Mouse (Mus musculus): ENCODE results near the gene Gcc2. TPM values are rescaled to one million over a fixed set of nuclear protein-coding genes. Genes with fewer than 3 reads are reported as not detected.
A peak's percentile ranks its signal among the peaks of the same experiment; 100 is the strongest.
"Not testable (repeated sequence)": the region's sequence is repeated elsewhere in the genome, so short reads cannot be mapped to it uniquely, and the experiment has no call there.

Gene Gcc2
- polyA plus RNA-seq, 1 experiment from 2014 or later, result 45.9 TPM

GRCm38 (mm10) chr10:58233054-58233739 lies 22.1 kb upstream of the Gcc2 start:
- not testable (repeated sequence) for H3K36me3 ChIP-seq (replicated peaks; ENCODE audit: control insufficient read depth, insufficient read depth, low read depth, low read length); DNase-seq (ENCODE audit: low spot score); H3K4me2 ChIP-seq (ENCODE audit: low read depth, low read length); H3K27ac ChIP-seq (replicated peaks; ENCODE audit: low read depth, low read length); H3K4me3 ChIP-seq (ENCODE audit: low read depth, low read length); H3K9ac ChIP-seq (replicated peaks; ENCODE audit: low read length); H3K27me3 ChIP-seq (ENCODE audit: control insufficient read depth, insufficient read depth, low read length); H3K4me1 ChIP-seq (ENCODE audit: control insufficient read depth, insufficient read depth, low read length)
- H3K9me3 ChIP-seq (replicated peaks; ENCODE audit: control insufficient read depth, low read length), result peaks cover 12% of the 10 kb centered on the region
- peak; percentile 41 for ATAC-seq (replicated peaks; ENCODE audit: insufficient number of reproducible peaks, low FRiP score, low TSS enrichment, low read depth)
- 78% methylated on average over 9 of the region's 10 CpGs for WGBS

- not testable (repeated sequence) for H3K27me3 ChIP-seq (ENCODE audit: control insufficient read depth, insufficient read depth, low read length); H3K27ac ChIP-seq (replicated peaks; ENCODE audit: low read depth, low read length); ATAC-seq (replicated peaks; ENCODE audit: insufficient number of reproducible peaks, low FRiP score, low TSS enrichment, low read depth); H3K9ac ChIP-seq (replicated peaks; ENCODE audit: low read length); H3K4me2 ChIP-seq (ENCODE audit: low read depth, low read length); H3K36me3 ChIP-seq (replicated peaks; ENCODE audit: control insufficient read depth, insufficient read depth, low read depth, low read length); H3K4me3 ChIP-seq (ENCODE audit: low read depth, low read length); DNase-seq (ENCODE audit: low spot score); H3K4me1 ChIP-seq (ENCODE audit: control insufficient read depth, insufficient read depth, low read length)
- peaks cover 12% of the 10 kb centered on the region for H3K9me3 ChIP-seq (replicated peaks; ENCODE audit: control insufficient read depth, low read length)
These were observed 21.6 kb upstream of the Gcc2 start for GRCm38 (mm10) chr10:58233740-58234121.

GRCm38 (mm10) chr10:58234985-58235384 lies 20.3 kb upstream of the Gcc2 start:
- H3K4me3 ChIP-seq (ENCODE audit: low read depth, low read length); H3K4me2 ChIP-seq (ENCODE audit: low read depth, low read length); H3K27me3 ChIP-seq (ENCODE audit: control insufficient read depth, insufficient read depth, low read length); DNase-seq (ENCODE audit: low spot score); H3K4me1 ChIP-seq (ENCODE audit: control insufficient read depth, insufficient read depth, low read length); H3K27ac ChIP-seq (replicated peaks; ENCODE audit: low read depth, low read length); H3K36me3 ChIP-seq (replicated peaks; ENCODE audit: control insufficient read depth, insufficient read depth, low read depth, low read length); H3K9ac ChIP-seq (replicated peaks; ENCODE audit: low read length); ATAC-seq (replicated peaks; ENCODE audit: insufficient number of reproducible peaks, low FRiP score, low TSS enrichment, low read depth): not testable (repeated sequence)
- 78% methylated on average over 4 of the region's 4 CpGs for WGBS
- peaks cover 16% of the 10 kb centered on the region for H3K9me3 ChIP-seq (replicated peaks; ENCODE audit: control insufficient read depth, low read length)

- H3K9me3 ChIP-seq (replicated peaks; ENCODE audit: control insufficient read depth, low read length), result peaks cover 11% of the 10 kb centered on the region
- DNase-seq (ENCODE audit: low spot score), result no peak
- 91% methylated on average over 10 of the region's 10 CpGs for WGBS
These were observed 18.7 kb upstream of the Gcc2 start, which contains the start of gene Gm4981 for GRCm38 (mm10) chr10:58236613-58237012. TSS of gene Gm4981 (minus strand) at chr10:58236701.

GRCm38 (mm10) chr10:58238984-58239740 lies 16.1 kb upstream of the Gcc2 start:
- H3K9ac ChIP-seq (replicated peaks; ENCODE audit: low read length); H3K4me1 ChIP-seq (ENCODE audit: control insufficient read depth, insufficient read depth, low read length); H3K4me3 ChIP-seq (ENCODE audit: low read depth, low read length); H3K9me3 ChIP-seq (replicated peaks; ENCODE audit: control insufficient read depth, low read length); H3K4me2 ChIP-seq (ENCODE audit: low read depth, low read length); H3K27me3 ChIP-seq (ENCODE audit: control insufficient read depth, insufficient read depth, low read length); H3K27ac ChIP-seq (replicated peaks; ENCODE audit: low read depth, low read length); H3K36me3 ChIP-seq (replicated peaks; ENCODE audit: control insufficient read depth, insufficient read depth, low read depth, low read length): not testable (repeated sequence)
- peak; percentile 13 for DNase-seq (ENCODE audit: low spot score)
- ATAC-seq (replicated peaks; ENCODE audit: insufficient number of reproducible peaks, low FRiP score, low TSS enrichment, low read depth), result peak; percentile 88
- 81% methylated on average over 8 of the region's 8 CpGs for WGBS

More at GRCm38 (mm10) chr10:58236613-58237012, 18.7 kb upstream of the Gcc2 start, which contains the start of gene Gm4981:
- no peak within 1 kb of the TSS for H3K9ac ChIP-seq (replicated peaks; ENCODE audit: low read length)
- no peak for ATAC-seq (replicated peaks; ENCODE audit: insufficient number of reproducible peaks, low FRiP score, low TSS enrichment, low read depth)
- no peak within 1 kb of the TSS for H3K27ac ChIP-seq (replicated peaks; ENCODE audit: low read depth, low read length)
- no peaks in the 10 kb centered on the region for H3K4me1 ChIP-seq (ENCODE audit: control insufficient read depth, insufficient read depth, low read length)
- no peaks in the 10 kb centered on the region for H3K27me3 ChIP-seq (ENCODE audit: control insufficient read depth, insufficient read depth, low read length)
- H3K36me3 ChIP-seq (replicated peaks; ENCODE audit: control insufficient read depth, insufficient read depth, low read depth, low read length), result no peaks in the 10 kb centered on the region
- no peak within 1 kb of the TSS for H3K4me3 ChIP-seq (ENCODE audit: low read depth, low read length)
- no peak within 1 kb of the TSS for H3K4me2 ChIP-seq (ENCODE audit: low read depth, low read length)

- no peak for ATAC-seq (replicated peaks; ENCODE audit: insufficient number of reproducible peaks, low FRiP score, low TSS enrichment, low read depth)
- Histone ChIP-seq H3K4me1 (ENCODE audit: control insufficient read depth, insufficient read depth, low read length) (no peaks in the 10 kb centered on the region), H3K36me3 (replicated peaks; ENCODE audit: control insufficient read depth, insufficient read depth, low read depth, low read length) (no peaks in the 10 kb centered on the region), H3K27me3 (ENCODE audit: control insufficient read depth, insufficient read depth, low read length) (no peaks in the 10 kb centered on the region), H3K4me3 (ENCODE audit: low read depth, low read length) (no peak overlapping the region), H3K4me2 (ENCODE audit: low read depth, low read length) (no peak overlapping the region), H3K9me3 (replicated peaks; ENCODE audit: control insufficient read depth, low read length) (no peaks in the 10 kb centered on the region), H3K27ac (replicated peaks; ENCODE audit: low read depth, low read length) (no peak overlapping the region), H3K9ac (replicated peaks; ENCODE audit: low read length) (no peak overlapping the region)
- 29% methylated on average over 1 of the region's 1 CpGs for WGBS
- DNase-seq (ENCODE audit: low spot score), result no peak
These were observed 5.8 kb upstream of the Gcc2 start for GRCm38 (mm10) chr10:58249535-58249934.

- no peak for DNase-seq (ENCODE audit: low spot score)
- ATAC-seq (replicated peaks; ENCODE audit: insufficient number of reproducible peaks, low FRiP score, low TSS enrichment, low read depth), result peak; percentile 21; the same call in 1 of the 2 replicates
- no peak overlapping the region for H3K27ac ChIP-seq (replicated peaks; ENCODE audit: low read depth, low read length)
- 44% methylated on average over 6 of the region's 6 CpGs for WGBS
- peak overlapping the region; percentile 42 for H3K4me2 ChIP-seq (ENCODE audit: low read depth, low read length)
- H3K4me3 ChIP-seq (ENCODE audit: low read depth, low read length), result peak overlapping the region; percentile 73
- no peaks in the 10 kb centered on the region for H3K36me3 ChIP-seq (replicated peaks; ENCODE audit: control insufficient read depth, insufficient read depth, low read depth, low read length)
- H3K9ac ChIP-seq (replicated peaks; ENCODE audit: low read length), result peak overlapping the region; percentile 11; the same call in 1 of the 2 replicates
- H3K4me1 ChIP-seq (ENCODE audit: control insufficient read depth, insufficient read depth, low read length), result no peaks in the 10 kb centered on the region
- H3K27me3 ChIP-seq (ENCODE audit: control insufficient read depth, insufficient read depth, low read length), result no peaks in the 10 kb centered on the region
- H3K9me3 ChIP-seq (replicated peaks; ENCODE audit: control insufficient read depth, low read length), result no peaks in the 10 kb centered on the region
These were observed 592 bp upstream of the Gcc2 start for GRCm38 (mm10) chr10:58254635-58255175.

GRCm38 (mm10) chr10:58255954-58256353 lies 657 bp downstream of the Gcc2 start:
- H3K9me3 ChIP-seq (replicated peaks; ENCODE audit: control insufficient read depth, low read length), result no peaks in the 10 kb centered on the region
- peak overlapping the region; percentile 42 for H3K4me2 ChIP-seq (ENCODE audit: low read depth, low read length)
- H3K27ac ChIP-seq (replicated peaks; ENCODE audit: low read depth, low read length), result no peak overlapping the region
- H3K36me3 ChIP-seq (replicated peaks; ENCODE audit: control insufficient read depth, insufficient read depth, low read depth, low read length), result no peaks in the 10 kb centered on the region
- ATAC-seq (replicated peaks; ENCODE audit: insufficient number of reproducible peaks, low FRiP score, low TSS enrichment, low read depth) (no peak), DNase-seq (ENCODE audit: low spot score) (peak; percentile 9)
- 10% methylated on average over 4 of the region's 4 CpGs for WGBS
- H3K27me3 ChIP-seq (ENCODE audit: control insufficient read depth, insufficient read depth, low read length), result no peaks in the 10 kb centered on the region
- no peaks in the 10 kb centered on the region for H3K4me1 ChIP-seq (ENCODE audit: control insufficient read depth, insufficient read depth, low read length)
- H3K4me3 ChIP-seq (ENCODE audit: low read depth, low read length), result peak overlapping the region; percentile 73
- H3K9ac ChIP-seq (replicated peaks; ENCODE audit: low read length), result no peak overlapping the region
